Mouse (Mus musculus): ENCODE measurements around the gene Gm16867. TPM values are rescaled to one million over a fixed set of nuclear protein-coding genes. Genes with fewer than 3 reads are reported as not detected.
"Not testable (repeated sequence)": the region's sequence is repeated elsewhere in the genome, so short reads cannot be mapped to it uniquely, and the experiment has no call there.

The Gm16867 gene
- total and polyA plus RNA-seq, 3 experiments: not detected

GRCm38 (mm10) chr14:69526202-69526601 is 23.0 kb upstream of the Gm16867 start:
- H3K9ac ChIP-seq (ENCODE audit: control insufficient read depth, low read depth, low read length, poor library complexity, severe bottlenecking); H3K27ac ChIP-seq (ENCODE audit: control insufficient read depth, low read depth, low read length); H3K27me3 ChIP-seq (ENCODE audit: control insufficient read depth in 1 of 2, insufficient read depth in 2 of 2, low read length in 2 of 2); H3K9me3 ChIP-seq (replicated peaks; ENCODE audit: insufficient read depth, low read length); H3K4me1 ChIP-seq (ENCODE audit: control insufficient read depth in 1 of 2, insufficient read depth in 2 of 2, low read length in 2 of 2); H3K4me3 ChIP-seq (ENCODE audit: control insufficient read depth in 1 of 2, insufficient read depth in 1 of 2, low read depth in 2 of 2, low read length in 2 of 2); DNase-seq (ENCODE audit: low read depth, low spot score); H3K36me3 ChIP-seq (ENCODE audit: control insufficient read depth in 1 of 2, insufficient read depth in 2 of 2, low read length in 2 of 2); H3K79me2 ChIP-seq (ENCODE audit: control insufficient read depth, insufficient read depth, low read length, poor library complexity): not testable (repeated sequence)

DNA sequence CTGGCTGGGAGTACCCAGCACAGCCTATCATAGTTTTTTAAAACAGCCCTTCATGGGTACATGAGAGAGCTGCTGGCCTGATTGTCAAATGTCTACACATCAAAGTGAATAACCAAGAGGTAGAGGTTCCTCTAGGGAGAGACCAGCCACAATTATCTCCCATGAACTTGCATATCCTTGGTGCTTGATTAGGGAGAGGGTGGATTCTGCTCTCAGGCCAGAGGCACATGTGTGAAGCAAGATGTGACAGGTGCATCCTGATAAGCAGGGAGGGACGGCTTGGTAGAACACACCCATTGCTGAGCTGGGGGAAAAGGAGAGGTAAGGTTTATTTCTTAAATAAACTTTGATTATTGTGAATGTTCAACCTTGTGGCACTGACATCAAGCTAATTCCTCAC is 19.8 kb upstream of the Gm16867 start:
- H3K9ac ChIP-seq (ENCODE audit: control insufficient read depth, low read depth, low read length, poor library complexity, severe bottlenecking); DNase-seq (ENCODE audit: low read depth, low spot score); H3K79me2 ChIP-seq (ENCODE audit: control insufficient read depth, insufficient read depth, low read length, poor library complexity); H3K9me3 ChIP-seq (replicated peaks; ENCODE audit: insufficient read depth, low read length); H3K27me3 ChIP-seq (ENCODE audit: control insufficient read depth in 1 of 2, insufficient read depth in 2 of 2, low read length in 2 of 2); H3K4me1 ChIP-seq (ENCODE audit: control insufficient read depth in 1 of 2, insufficient read depth in 2 of 2, low read length in 2 of 2); H3K36me3 ChIP-seq (ENCODE audit: control insufficient read depth in 1 of 2, insufficient read depth in 2 of 2, low read length in 2 of 2); H3K27ac ChIP-seq (ENCODE audit: control insufficient read depth, low read depth, low read length); H3K4me3 ChIP-seq (ENCODE audit: control insufficient read depth in 1 of 2, insufficient read depth in 1 of 2, low read depth in 2 of 2, low read length in 2 of 2): not testable (repeated sequence)

DNA sequence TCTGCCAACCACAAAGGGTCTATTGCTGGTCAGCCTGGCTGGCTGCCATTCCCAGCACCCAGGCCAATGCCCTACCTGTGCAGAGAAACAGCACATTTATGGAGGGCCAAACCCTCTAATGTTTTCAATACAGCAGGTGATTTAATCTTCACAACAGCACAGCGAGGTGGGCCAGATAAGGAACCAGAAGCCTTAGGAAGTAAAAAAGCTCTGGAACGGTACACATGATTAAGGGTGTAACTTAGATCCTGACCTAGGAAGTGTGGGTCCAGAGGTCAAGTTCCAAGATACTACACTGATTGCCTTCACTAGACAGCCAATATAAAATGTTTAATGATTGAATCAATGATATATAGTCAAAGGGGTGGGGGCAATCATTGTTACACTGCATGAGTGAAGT is 17.6 kb upstream of the Gm16867 start:
- not testable (repeated sequence) for H3K27me3 ChIP-seq (ENCODE audit: control insufficient read depth in 1 of 2, insufficient read depth in 2 of 2, low read length in 2 of 2); H3K4me3 ChIP-seq (ENCODE audit: control insufficient read depth in 1 of 2, insufficient read depth in 1 of 2, low read depth in 2 of 2, low read length in 2 of 2); H3K9ac ChIP-seq (ENCODE audit: control insufficient read depth, low read depth, low read length, poor library complexity, severe bottlenecking); H3K36me3 ChIP-seq (ENCODE audit: control insufficient read depth in 1 of 2, insufficient read depth in 2 of 2, low read length in 2 of 2); H3K4me1 ChIP-seq (ENCODE audit: control insufficient read depth in 1 of 2, insufficient read depth in 2 of 2, low read length in 2 of 2); H3K9me3 ChIP-seq (replicated peaks; ENCODE audit: insufficient read depth, low read length); H3K27ac ChIP-seq (ENCODE audit: control insufficient read depth, low read depth, low read length); DNase-seq (ENCODE audit: low read depth, low spot score); H3K79me2 ChIP-seq (ENCODE audit: control insufficient read depth, insufficient read depth, low read length, poor library complexity)

DNA sequence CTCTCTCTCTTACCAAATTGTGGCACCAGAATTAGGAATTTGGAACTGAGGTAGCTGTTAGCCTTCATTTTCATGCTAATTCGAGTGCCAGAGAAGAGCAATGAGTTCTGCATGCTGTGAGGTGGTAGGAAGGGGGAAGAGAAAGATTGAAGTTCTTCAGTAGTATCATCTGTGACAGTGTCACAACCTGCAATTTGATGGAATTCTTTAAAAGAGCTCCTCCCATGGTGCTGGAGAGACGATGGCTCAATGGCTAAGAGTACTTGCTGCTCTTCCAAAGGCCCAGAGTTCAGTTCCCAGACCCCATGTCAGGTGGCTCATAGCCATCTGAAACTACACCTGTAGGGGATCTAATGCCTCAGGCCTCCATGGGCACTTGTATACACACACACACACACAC is 9.3 kb upstream of the Gm16867 start, which contains the start of gene Gm27179:
Gm27179 (minus strand) TSS at position 101 of the 400 bp plus-strand sequence.
- not testable (repeated sequence) for H3K79me2 ChIP-seq (ENCODE audit: control insufficient read depth, insufficient read depth, low read length, poor library complexity); DNase-seq (ENCODE audit: low read depth, low spot score); H3K27me3 ChIP-seq (ENCODE audit: control insufficient read depth in 1 of 2, insufficient read depth in 2 of 2, low read length in 2 of 2); H3K9me3 ChIP-seq (replicated peaks; ENCODE audit: insufficient read depth, low read length); H3K9ac ChIP-seq (ENCODE audit: control insufficient read depth, low read depth, low read length, poor library complexity, severe bottlenecking); H3K4me3 ChIP-seq (ENCODE audit: control insufficient read depth in 1 of 2, insufficient read depth in 1 of 2, low read depth in 2 of 2, low read length in 2 of 2); H3K27ac ChIP-seq (ENCODE audit: control insufficient read depth, low read depth, low read length); H3K4me1 ChIP-seq (ENCODE audit: control insufficient read depth in 1 of 2, insufficient read depth in 2 of 2, low read length in 2 of 2); H3K36me3 ChIP-seq (ENCODE audit: control insufficient read depth in 1 of 2, insufficient read depth in 2 of 2, low read length in 2 of 2)

GRCm38 (mm10) chr14:69507000-69507399 is 3.8 kb upstream of the Gm16867 start:
- not testable (repeated sequence) for H3K4me3 ChIP-seq (ENCODE audit: control insufficient read depth in 1 of 2, insufficient read depth in 1 of 2, low read depth in 2 of 2, low read length in 2 of 2); H3K9ac ChIP-seq (ENCODE audit: control insufficient read depth, low read depth, low read length, poor library complexity, severe bottlenecking); H3K9me3 ChIP-seq (replicated peaks; ENCODE audit: insufficient read depth, low read length); DNase-seq (ENCODE audit: low read depth, low spot score); H3K4me1 ChIP-seq (ENCODE audit: control insufficient read depth in 1 of 2, insufficient read depth in 2 of 2, low read length in 2 of 2); H3K36me3 ChIP-seq (ENCODE audit: control insufficient read depth in 1 of 2, insufficient read depth in 2 of 2, low read length in 2 of 2); H3K27ac ChIP-seq (ENCODE audit: control insufficient read depth, low read depth, low read length); H3K79me2 ChIP-seq (ENCODE audit: control insufficient read depth, insufficient read depth, low read length, poor library complexity); H3K27me3 ChIP-seq (ENCODE audit: control insufficient read depth in 1 of 2, insufficient read depth in 2 of 2, low read length in 2 of 2)

DNA sequence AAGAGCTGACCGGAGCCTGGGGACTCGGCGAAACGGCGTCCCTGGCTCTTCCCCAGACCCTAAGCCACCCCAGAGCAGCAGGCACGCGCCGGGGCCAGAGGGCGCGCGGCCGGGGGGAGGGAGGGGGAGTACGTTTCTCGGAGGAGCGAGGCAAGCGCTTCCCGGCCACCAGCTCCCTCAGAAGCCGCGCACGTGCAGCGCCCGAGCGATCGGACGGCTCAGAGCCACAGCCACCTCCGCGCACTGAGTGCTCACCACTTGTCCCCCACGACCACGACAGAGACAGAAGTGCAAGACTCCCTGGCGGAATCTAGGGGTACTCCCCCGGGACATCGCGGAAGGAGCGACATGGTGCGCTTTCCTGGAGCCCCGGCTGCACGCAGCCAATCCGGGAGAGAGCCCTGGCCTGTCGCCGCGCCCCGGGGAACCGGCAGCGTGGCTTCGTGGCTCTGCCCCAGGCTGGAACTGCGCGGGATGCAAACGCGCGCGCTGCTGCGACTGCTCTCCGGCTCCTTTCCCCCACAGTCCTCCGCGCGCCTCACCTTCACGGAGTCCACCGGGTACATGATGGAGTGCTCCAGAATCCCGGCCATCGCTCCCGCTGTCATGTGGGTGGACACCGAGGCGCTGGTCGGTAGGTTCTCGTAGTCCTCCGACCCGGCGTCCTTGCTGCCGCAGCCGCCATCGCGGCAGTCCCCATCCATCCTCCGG is 567 bp downstream of the Gm16867 start:
- H3K9me3 ChIP-seq (replicated peaks; ENCODE audit: insufficient read depth, low read length); H3K4me3 ChIP-seq (ENCODE audit: control insufficient read depth in 1 of 2, insufficient read depth in 1 of 2, low read depth in 2 of 2, low read length in 2 of 2); H3K9ac ChIP-seq (ENCODE audit: control insufficient read depth, low read depth, low read length, poor library complexity, severe bottlenecking); H3K4me1 ChIP-seq (ENCODE audit: control insufficient read depth in 1 of 2, insufficient read depth in 2 of 2, low read length in 2 of 2); DNase-seq (ENCODE audit: low read depth, low spot score); H3K27ac ChIP-seq (ENCODE audit: control insufficient read depth, low read depth, low read length); H3K36me3 ChIP-seq (ENCODE audit: control insufficient read depth in 1 of 2, insufficient read depth in 2 of 2, low read length in 2 of 2); H3K27me3 ChIP-seq (ENCODE audit: control insufficient read depth in 1 of 2, insufficient read depth in 2 of 2, low read length in 2 of 2); H3K79me2 ChIP-seq (ENCODE audit: control insufficient read depth, insufficient read depth, low read length, poor library complexity): not testable (repeated sequence)

- H3K9me3 ChIP-seq (replicated peaks; ENCODE audit: insufficient read depth, low read length); H3K27ac ChIP-seq (ENCODE audit: control insufficient read depth, low read depth, low read length); DNase-seq (ENCODE audit: low read depth, low spot score); H3K27me3 ChIP-seq (ENCODE audit: control insufficient read depth in 1 of 2, insufficient read depth in 2 of 2, low read length in 2 of 2); H3K79me2 ChIP-seq (ENCODE audit: control insufficient read depth, insufficient read depth, low read length, poor library complexity); H3K36me3 ChIP-seq (ENCODE audit: control insufficient read depth in 1 of 2, insufficient read depth in 2 of 2, low read length in 2 of 2); H3K4me3 ChIP-seq (ENCODE audit: control insufficient read depth in 1 of 2, insufficient read depth in 1 of 2, low read depth in 2 of 2, low read length in 2 of 2); H3K9ac ChIP-seq (ENCODE audit: control insufficient read depth, low read depth, low read length, poor library complexity, severe bottlenecking); H3K4me1 ChIP-seq (ENCODE audit: control insufficient read depth in 1 of 2, insufficient read depth in 2 of 2, low read length in 2 of 2): not testable (repeated sequence)
Measured at GRCm38 (mm10) chr14:69496259-69496658, 6.9 kb downstream of the Gm16867 start.
